Mouse (Mus musculus): ENCODE results near the gene Fbxo2.

- no peak for TF ChIP-seq CTCF (IDR thresholded peaks at IDR 0.05; ENCODE audit: low read depth)
- no peak for TF ChIP-seq EP300 (IDR thresholded peaks at IDR 0.05; ENCODE audit: low read depth)
These were observed 20.7 kb upstream of the Fbxo2 start for GRCm38 (mm10) chr4:148139767-148140097.
